Mouse (Mus musculus) lung, adult 2 months (tissue): Measurements from ENCODE around the gene Camk1.

Source experiments
- CTCF ChIP-seq: fragments of 200-500 bp; IDR thresholded peaks from 2 replicates; pipeline ENCODE4 v1.5.1; 2011; ENCODE audit warnings: mild to moderate bottlenecking, low read length, control low read depth; ENCODE audit not compliant: insufficient read depth
- POLR2A ChIP-seq: fragments of 200-500 bp; IDR thresholded peaks from 2 replicates; pipeline ENCODE4 v1.6.1; 2011; ENCODE audit warnings: low read depth, mild to moderate bottlenecking, control low read depth, low read length, borderline replicate concordance; ENCODE audit errors: extremely low read depth

- TF ChIP-seq CTCF (no peak), POLR2A (no peak)
These were observed 24.8 kb upstream of the Camk1 start for GRCm38 (mm10) chr6:113368577-113368976.
